Mouse (Mus musculus) forebrain, embryonic 15.5 days (tissue): ENCODE data around the gene Nfs1. TPM values are rescaled to one million over a fixed set of nuclear protein-coding genes. Genes with fewer than 3 reads are reported as not detected.
A peak's percentile ranks its signal among the peaks of the same experiment; 100 is the strongest.

Experiments
- ATAC-seq: fragments of 200-750 bp; cut with Nextera tagmentation; replicated peaks from 2 replicates; pipeline ENCODE4 v1.8.0; 2017; ENCODE audit warnings: mild to moderate bottlenecking, moderate TSS enrichment, moderate library complexity
- H3K27ac ChIP-seq: fragments of 300-500 bp; sonication (generic); replicated peaks from 2 replicates; pipeline ENCODE4 v1.5.1; 2015; ENCODE audit warnings: mild to moderate bottlenecking, inconsistent platforms
- H3K27me3 ChIP-seq: fragments of 300-500 bp; sonication (generic); 2 replicates; pipeline ENCODE4 v1.6.1; 2015; ENCODE audit warnings: inconsistent platforms
- H3K36me3 ChIP-seq: fragments of 300-500 bp; sonication (generic); 2 replicates; pipeline ENCODE4 v1.6.1; 2015; ENCODE audit warnings: mild to moderate bottlenecking, inconsistent platforms
- H3K4me1 ChIP-seq: fragments of 300-500 bp; sonication (generic); 2 replicates; pipeline ENCODE4 v1.6.1; 2015; ENCODE audit warnings: inconsistent platforms
- H3K4me2 ChIP-seq: fragments of 300-500 bp; sonication (generic); replicated peaks from 2 replicates; pipeline ENCODE4 v1.6.1; 2015; ENCODE audit warnings: mild to moderate bottlenecking, inconsistent platforms
- H3K4me3 ChIP-seq: fragments of 300-500 bp; sonication (generic); 2 replicates; pipeline ENCODE4 v1.5.1; 2015; ENCODE audit warnings: mild to moderate bottlenecking, inconsistent platforms
- H3K9ac ChIP-seq: fragments of 300-500 bp; sonication (generic); replicated peaks from 2 replicates; pipeline ENCODE4 v1.6.1; 2015; ENCODE audit warnings: mild to moderate bottlenecking, inconsistent platforms
- H3K9me3 ChIP-seq: fragments of 300-500 bp; sonication (generic); 2 replicates; pipeline ENCODE4 v1.6.1; 2016; ENCODE audit warnings: inconsistent platforms
- WGBS: fragments of 180-500 bp; shearing (Covaris S2); methylation state at CpG from one replicate; pipeline ENCODE4 v1.1.7; 2015; ENCODE audit warnings: mixed read lengths; 5-methylcytosine and 5-hydroxymethylcytosine counted together
- polyA plus RNA-seq: library from polyadenylated mRNA; unstranded; fragments of >200 nt; fragmentation: Nextera tagmentation; extraction: Ambion mirVana; gene quantifications from 2 replicates; pipeline ENCODE4 v1.2.1, GENCODE M21; 2015

The Nfs1 gene
- polyA plus RNA-seq, 1 experiment from 2014 or later: 40.7 TPM

DNA sequence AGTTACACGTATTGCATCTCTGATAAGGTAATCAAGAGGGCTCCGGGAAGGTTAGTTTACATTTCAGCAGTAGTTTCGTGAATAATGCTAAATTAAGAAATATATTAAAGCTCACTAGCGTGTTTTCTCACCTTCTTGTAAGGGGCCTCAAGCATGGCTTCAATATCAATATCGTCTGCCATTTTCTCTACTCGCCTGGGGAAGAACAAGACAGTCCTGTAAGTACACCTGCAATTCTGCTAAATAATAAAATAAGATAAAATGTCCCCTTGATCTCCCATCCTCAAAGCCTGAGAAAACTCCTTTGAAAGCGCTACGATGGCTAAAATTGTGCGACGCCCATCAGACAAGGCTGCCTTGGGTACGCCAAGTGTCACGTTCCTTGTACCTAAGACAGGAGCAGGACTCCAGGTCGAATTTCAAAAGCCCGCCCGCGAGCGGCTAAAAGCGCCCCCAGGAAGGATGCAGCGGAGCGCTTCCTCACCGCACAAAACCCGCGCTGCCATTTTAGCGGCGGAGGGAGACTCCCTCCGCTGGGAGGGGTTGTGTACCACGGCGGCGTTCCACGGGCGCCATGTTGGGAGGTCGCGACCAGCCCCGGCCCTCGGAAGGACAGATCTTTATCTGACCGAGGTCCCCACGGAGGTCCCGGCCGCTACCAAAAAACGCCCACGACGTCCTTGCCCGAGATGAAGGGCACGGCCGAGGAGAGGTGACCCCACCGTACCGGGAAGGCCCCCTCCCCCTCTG lies 35.2 kb upstream of the Nfs1 start:
- peak; percentile 49 for ATAC-seq
- Histone ChIP-seq H3K4me3 (peak overlapping the region; percentile 97), H3K27me3 (no peaks in the 10 kb centered on the region), H3K4me1 (peaks cover 45% of the 10 kb centered on the region), H3K36me3 (peaks cover 29% of the 10 kb centered on the region), H3K4me2 (peak overlapping the region; percentile 80), H3K9me3 (no peaks in the 10 kb centered on the region), H3K9ac (peak overlapping the region; percentile 100), H3K27ac (peak overlapping the region; percentile 99)
- WGBS: 2% methylated on average over 47 of the region's 47 CpGs

DNA sequence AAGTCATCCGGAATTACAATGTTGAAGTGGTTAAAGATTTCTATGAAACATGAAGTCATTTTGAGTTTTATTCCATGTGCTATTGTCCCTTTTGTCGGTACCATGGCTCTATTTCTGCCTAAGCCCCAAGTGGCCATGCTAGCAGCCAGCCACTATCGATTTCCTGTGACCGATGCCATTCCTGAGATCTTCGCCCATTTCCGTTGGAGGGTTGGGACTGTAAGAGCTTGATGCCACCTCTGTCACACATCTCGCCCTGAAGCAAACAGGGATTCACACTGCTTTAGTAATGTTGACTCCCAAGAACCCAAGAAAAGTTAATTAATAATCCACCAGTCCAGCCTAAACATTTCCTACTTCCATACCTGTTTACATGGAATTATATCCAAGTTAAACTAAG lies 33.7 kb upstream of the Nfs1 start:
- Histone ChIP-seq H3K9ac (no peak overlapping the region), H3K27ac (no peak overlapping the region), H3K4me3 (peak overlapping the region; percentile 25; the same call in 1 of the 2 replicates), H3K36me3 (peaks cover 41% of the 10 kb centered on the region), H3K4me1 (peaks cover 49% of the 10 kb centered on the region), H3K27me3 (no peaks in the 10 kb centered on the region), H3K4me2 (peak overlapping the region; percentile 80), H3K9me3 (no peaks in the 10 kb centered on the region)
- WGBS: 82% methylated on average over 7 of the region's 7 CpGs
- no peak for ATAC-seq

GRCm38 (mm10) chr2:156177079-156177478 lies 33.1 kb upstream of the Nfs1 start:
- 87% methylated on average over 6 of the region's 6 CpGs for WGBS
- no peaks in the 10 kb centered on the region for H3K27me3 ChIP-seq
- H3K9ac ChIP-seq: no peak overlapping the region
- H3K27ac ChIP-seq: no peak overlapping the region
- peaks cover 47% of the 10 kb centered on the region for H3K36me3 ChIP-seq
- ATAC-seq: no peak
- no peak overlapping the region for H3K4me3 ChIP-seq
- H3K4me2 ChIP-seq: no peak overlapping the region
- peaks cover 49% of the 10 kb centered on the region for H3K4me1 ChIP-seq
- no peaks in the 10 kb centered on the region for H3K9me3 ChIP-seq

- H3K4me2 ChIP-seq: no peak overlapping the region
- no peak for ATAC-seq
- H3K4me1 ChIP-seq: no peaks in the 10 kb centered on the region
- H3K9ac ChIP-seq: no peak overlapping the region
- H3K36me3 ChIP-seq: peaks cover 87% of the 10 kb centered on the region
- H3K27ac ChIP-seq: no peak overlapping the region
- H3K27me3 ChIP-seq: no peaks in the 10 kb centered on the region
- H3K9me3 ChIP-seq: no peaks in the 10 kb centered on the region
- H3K4me3 ChIP-seq: no peak overlapping the region
- WGBS: 96% methylated on average over 5 of the region's 5 CpGs
These were observed 22.6 kb upstream of the Nfs1 start for GRCm38 (mm10) chr2:156166557-156166956.

GRCm38 (mm10) chr2:156165478-156165877 lies 21.5 kb upstream of the Nfs1 start:
- H3K4me2 ChIP-seq: no peak overlapping the region
- H3K27ac ChIP-seq: no peak overlapping the region
- ATAC-seq: no peak
- H3K9me3 ChIP-seq: no peaks in the 10 kb centered on the region
- no peak overlapping the region for H3K4me3 ChIP-seq
- no peaks in the 10 kb centered on the region for H3K27me3 ChIP-seq
- H3K36me3 ChIP-seq: peaks cover 83% of the 10 kb centered on the region
- no peak overlapping the region for H3K9ac ChIP-seq
- WGBS: 98% methylated on average over 1 of the region's 1 CpGs
- no peaks in the 10 kb centered on the region for H3K4me1 ChIP-seq

GRCm38 (mm10) chr2:156151538-156151937 lies 7.6 kb upstream of the Nfs1 start:
- H3K9me3 ChIP-seq: no peaks in the 10 kb centered on the region
- no peak for ATAC-seq

GRCm38 (mm10) chr2:156147316-156147915 lies 3.4 kb upstream of the Nfs1 start:
- no peak for ATAC-seq
- H3K9me3 ChIP-seq: no peaks in the 10 kb centered on the region
- 84% methylated on average over 3 of the region's 3 CpGs for WGBS
- H3K27ac ChIP-seq: no peak overlapping the region
- no peak overlapping the region for H3K9ac ChIP-seq
- peaks cover 21% of the 10 kb centered on the region for H3K4me1 ChIP-seq
- no peak overlapping the region for H3K4me2 ChIP-seq
- no peak overlapping the region for H3K4me3 ChIP-seq
- no peaks in the 10 kb centered on the region for H3K27me3 ChIP-seq
- peaks cover 52% of the 10 kb centered on the region for H3K36me3 ChIP-seq

More at GRCm38 (mm10) chr2:156151538-156151937, 7.6 kb upstream of the Nfs1 start:
- H3K4me3 ChIP-seq: no peak overlapping the region
- no peak overlapping the region for H3K27ac ChIP-seq
- no peak overlapping the region for H3K4me2 ChIP-seq
- H3K36me3 ChIP-seq: peaks cover 73% of the 10 kb centered on the region
- H3K4me1 ChIP-seq: peaks cover 3% of the 10 kb centered on the region; the same call in 1 of the 2 replicates
- no peak overlapping the region for H3K9ac ChIP-seq
- H3K27me3 ChIP-seq: no peaks in the 10 kb centered on the region

DNA sequence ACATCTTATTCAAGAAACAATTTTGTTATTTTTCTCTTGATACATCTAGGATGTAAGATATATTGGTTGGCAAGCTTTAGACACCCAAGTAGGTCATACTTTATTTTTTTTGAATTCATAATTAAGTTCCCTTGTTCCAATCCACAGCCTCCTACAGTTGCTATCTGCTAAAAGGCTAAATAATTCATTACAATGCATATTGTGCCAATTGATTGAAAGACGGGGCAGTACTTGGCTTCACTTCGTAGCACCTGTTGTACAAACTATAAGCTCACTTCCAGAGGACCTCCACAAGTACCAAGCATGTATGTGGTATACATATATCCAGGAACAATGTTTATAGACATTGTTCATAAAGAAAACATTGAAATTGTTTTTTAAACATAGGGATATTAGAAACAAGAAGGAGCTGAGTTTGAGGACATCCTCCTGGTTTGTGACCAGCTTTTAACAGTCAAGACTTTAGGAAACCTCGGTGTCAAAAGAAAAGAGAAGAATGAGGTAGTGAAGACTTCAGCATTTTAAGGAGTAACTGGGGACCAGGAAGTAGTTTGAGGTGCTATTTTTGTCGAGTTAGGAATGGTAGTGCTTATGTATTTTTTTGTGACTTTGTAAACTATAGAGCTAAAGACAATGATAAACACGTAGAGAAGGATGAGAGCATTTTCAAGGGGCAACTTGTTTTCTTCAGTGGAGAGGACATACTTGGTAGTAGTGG lies 2.4 kb upstream of the Nfs1 start:
- no peak overlapping the region for H3K27ac ChIP-seq
- H3K9me3 ChIP-seq: no peaks in the 10 kb centered on the region
- no peak overlapping the region for H3K4me3 ChIP-seq
- H3K9ac ChIP-seq: no peak overlapping the region
- H3K4me2 ChIP-seq: no peak overlapping the region
- no peaks in the 10 kb centered on the region for H3K27me3 ChIP-seq
- ATAC-seq: no peak
- H3K4me1 ChIP-seq: peaks cover 21% of the 10 kb centered on the region
- 65% methylated on average over 5 of the region's 5 CpGs for WGBS
- peaks cover 46% of the 10 kb centered on the region for H3K36me3 ChIP-seq

GRCm38 (mm10) chr2:156145486-156146130 lies 1.6 kb upstream of the Nfs1 start:
- H3K36me3 ChIP-seq: peaks cover 42% of the 10 kb centered on the region
- whole genome bisulfite sequencing: 61% methylated on average over 11 of the region's 11 CpGs

GRCm38 (mm10) chr2:156143367-156143766 lies 619 bp downstream of the Nfs1 start:
- Histone ChIP-seq H3K4me1 (peaks cover 21% of the 10 kb centered on the region), H3K36me3 (peaks cover 23% of the 10 kb centered on the region), H3K4me2 (peak overlapping the region; percentile 71), H3K9me3 (no peaks in the 10 kb centered on the region), H3K27ac (peak overlapping the region; percentile 94), H3K27me3 (no peaks in the 10 kb centered on the region), H3K4me3 (peak overlapping the region; percentile 86), H3K9ac (peak overlapping the region; percentile 79)
- no peak for ATAC-seq
- 2% methylated on average over 16 of the region's 16 CpGs for WGBS

More at GRCm38 (mm10) chr2:156145486-156146130, 1.6 kb upstream of the Nfs1 start:
- Histone ChIP-seq H3K9me3 (no peaks in the 10 kb centered on the region), H3K4me2 (0 out of 2 replicates have a peak overlapping the region, but pooled peaks have one; percentile 71), H3K4me3 (peak overlapping the region; percentile 86; the same call in 1 of the 2 replicates), H3K9ac (no peak overlapping the region), H3K4me1 (peaks cover 21% of the 10 kb centered on the region), H3K27me3 (no peaks in the 10 kb centered on the region), H3K27ac (no peak overlapping the region)
- ATAC-seq: no peak

DNA sequence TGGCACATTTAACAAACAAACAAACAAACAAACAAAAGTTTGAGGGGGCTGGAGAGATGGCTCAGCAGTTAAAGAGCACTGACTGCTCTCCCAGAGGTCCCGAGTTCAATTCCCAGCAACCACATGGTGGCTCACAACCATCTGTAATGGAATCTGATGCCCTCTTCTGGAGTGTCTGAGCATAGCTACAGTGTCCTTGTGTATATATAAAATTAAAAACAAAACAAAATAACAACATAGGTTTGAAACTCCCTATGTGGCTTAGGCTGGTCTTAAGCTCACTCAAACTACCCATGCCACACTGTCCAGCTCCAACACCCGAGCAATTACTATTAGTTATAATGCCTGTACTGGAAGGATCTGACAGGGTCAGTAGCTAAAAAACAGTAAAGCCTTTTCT lies 1.2 kb downstream of the Nfs1 start:
- peak overlapping the region; percentile 79; the same call in 1 of the 2 replicates for H3K9ac ChIP-seq
- ATAC-seq: no peak
- WGBS: 89% methylated on average over 2 of the region's 2 CpGs
- peak overlapping the region; percentile 94; the same call in 1 of the 2 replicates for H3K27ac ChIP-seq
- peak overlapping the region; percentile 86 for H3K4me3 ChIP-seq
- H3K36me3 ChIP-seq: peaks cover 18% of the 10 kb centered on the region
- no peaks in the 10 kb centered on the region for H3K27me3 ChIP-seq
- no peaks in the 10 kb centered on the region for H3K9me3 ChIP-seq
- H3K4me1 ChIP-seq: peaks cover 21% of the 10 kb centered on the region
- peak overlapping the region; percentile 71 for H3K4me2 ChIP-seq
